Mouse (Mus musculus) spleen, adult 10 weeks (tissue): ENCODE measurements around the gene Olfr616. TPM values are rescaled to one million over a fixed set of nuclear protein-coding genes. Genes with fewer than 3 reads are reported as not detected.

Experiments
- polyA plus RNA-seq: library from polyadenylated mRNA; stranded (reverse); fragments of 350-450 nt; fragmentation: Illumina TruSeq; extraction: RNeasy Lipid Tissue Mini Kit (QIAGEN cat#74804); gene quantifications from one replicate; pipeline ENCODE4 v1.2.3, GENCODE M21; 2015; ENCODE audit warnings: low replicate concordance; ENCODE audit not compliant: insufficient read depth

The Olfr616 gene
- not detected for polyA plus RNA-seq

DNA sequence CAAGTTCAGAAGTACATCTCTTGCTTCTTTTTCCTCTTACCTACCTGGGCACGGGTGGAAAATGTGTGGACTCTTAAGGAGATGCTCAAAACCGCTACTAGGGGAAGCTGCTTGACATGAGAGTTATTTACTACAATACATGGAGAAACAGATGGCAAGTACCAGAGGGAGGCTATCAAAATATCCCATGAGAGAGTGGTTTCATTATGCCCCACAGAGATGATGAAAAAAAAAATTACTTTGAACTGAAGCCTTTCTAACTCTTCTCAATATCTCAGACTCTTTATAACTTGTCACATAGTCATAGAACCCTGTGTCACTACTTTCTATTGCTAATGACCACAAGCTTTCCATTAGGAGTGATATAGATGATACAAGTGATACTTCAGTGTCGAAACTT lies at the start of gene Olfr616:
TSS of gene Olfr616 (minus strand) at position 101 of the 400 bp plus-strand sequence.

DNA sequence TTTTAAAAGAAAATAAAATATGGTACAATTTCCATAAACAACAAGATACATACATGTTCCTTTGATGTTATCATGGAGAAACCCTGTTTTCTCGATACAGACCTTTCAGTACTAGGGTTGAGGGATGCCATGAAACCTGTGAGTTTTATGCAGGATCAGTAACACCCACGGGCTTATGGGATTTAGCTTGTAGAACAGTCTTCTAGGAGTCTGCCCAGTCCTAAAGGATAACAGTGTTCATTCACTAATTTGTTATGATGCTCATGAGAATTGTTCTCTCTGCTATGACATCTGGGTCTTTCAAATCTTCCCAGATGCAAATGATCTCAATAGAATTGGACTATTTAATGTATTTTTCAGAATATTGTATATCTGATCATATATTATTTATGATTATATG lies 43.5 kb upstream of the Olfr616 start, which contains the start of gene Olfr620:
TSS of gene Olfr620 (minus strand) at position 101 of the 400 bp plus-strand sequence.

GRCm38 (mm10) chr7:103600275-103600674 lies 31.3 kb upstream of the Olfr616 start, which contains the start of gene Olfr619:
Olfr619 (plus strand) TSS chr7:103600575.

DNA sequence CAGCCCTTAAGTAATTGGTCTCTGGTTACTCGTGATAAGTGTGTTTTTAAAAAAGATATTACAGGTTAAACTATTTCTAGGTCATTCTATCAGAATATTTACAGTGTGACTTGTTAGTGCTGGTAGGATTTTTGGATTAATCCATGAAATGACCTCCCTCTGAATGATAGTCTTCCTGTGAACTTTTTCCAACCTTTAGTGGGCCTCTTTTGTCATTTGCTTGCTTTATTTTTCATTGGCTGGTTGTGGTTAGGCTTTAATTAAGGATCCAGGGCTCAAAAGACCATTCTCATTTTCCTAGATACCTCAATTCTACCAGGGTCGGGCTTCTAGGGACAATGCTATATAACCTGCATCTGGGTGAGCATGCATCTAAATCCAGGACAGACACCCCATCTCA lies 20.9 kb upstream of the Olfr616 start, which contains the start of gene Olfr618:
TSS of gene Olfr618 (plus strand) at position 301 of the 400 bp plus-strand sequence.

GRCm38 (mm10) chr7:103572761-103573160 lies 3.8 kb upstream of the Olfr616 start, which contains the start of gene Olfr617:
Olfr617 (plus strand) TSS chr7:103573061.

GRCm38 (mm10) chr7:103555779-103556178 lies 13.2 kb downstream of the Olfr616 start, which contains the start of gene Olfr615:
Olfr615 (plus strand) TSS chr7:103556079.

DNA sequence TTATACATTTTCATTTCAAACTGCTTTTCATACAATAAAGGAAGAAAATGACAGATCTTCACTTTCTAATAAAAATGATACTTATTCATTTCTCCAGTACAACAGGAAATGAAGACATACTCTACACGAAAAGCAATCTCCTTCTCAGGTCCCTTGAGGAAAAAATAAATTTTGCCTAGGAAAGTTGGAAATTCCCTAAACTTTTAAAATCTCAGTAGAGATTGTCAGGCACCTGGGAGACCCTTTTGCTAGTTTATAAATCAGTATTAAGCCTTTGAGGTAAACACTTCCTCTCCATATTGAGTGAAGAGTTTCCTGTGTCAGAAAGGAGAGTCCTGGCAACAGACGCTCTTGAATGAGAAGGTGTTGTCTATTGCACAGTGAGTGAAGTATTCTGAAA lies 21.2 kb downstream of the Olfr616 start, which contains the start of gene Olfr613:
TSS of gene Olfr613 (plus strand) at position 301 of the 400 bp plus-strand sequence.

DNA sequence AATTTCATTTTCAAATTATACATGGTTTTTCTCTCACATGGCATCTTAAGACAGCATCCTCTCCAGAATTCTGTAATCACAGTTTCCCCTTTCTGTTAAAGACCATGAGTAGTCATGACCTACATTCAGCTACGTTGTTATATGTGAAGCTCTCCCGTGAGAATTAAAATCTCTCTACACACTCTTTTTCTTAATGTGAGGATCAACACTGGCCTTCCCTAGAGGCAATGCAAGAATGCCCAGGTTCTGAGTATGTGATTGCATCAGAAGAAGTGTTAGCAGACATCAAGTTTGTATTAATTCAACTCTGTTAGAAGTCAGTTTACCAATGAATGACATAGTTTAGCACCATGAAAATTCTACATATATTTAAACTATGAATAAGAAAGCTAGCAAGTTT lies 26.3 kb downstream of the Olfr616 start, which contains the start of gene Olfr612:
TSS of gene Olfr612 (minus strand) at position 101 of the 400 bp plus-strand sequence.

GRCm38 (mm10) chr7:103520746-103521145 lies 48.2 kb downstream of the Olfr616 start, which contains the start of gene Olfr611:
Olfr611 (minus strand) TSS chr7:103520846.

Other genes with a start within 250 kb of the Olfr616 start
- gene Olfr598, start 245.6 kb downstream of the Olfr616 start, polyA plus RNA-seq, result not detected
- gene Olfr599, start 233.2 kb downstream of the Olfr616 start, polyA plus RNA-seq, result not detected
- not detected for gene Olfr600, start 219.5 kb downstream of the Olfr616 start, polyA plus RNA-seq
- not detected for gene Olfr601, start 206.5 kb downstream of the Olfr616 start, polyA plus RNA-seq
- gene Olfr603, start 183.0 kb downstream of the Olfr616 start, polyA plus RNA-seq, result not detected
- not detected for gene Usp17lc, start 154.1 kb downstream of the Olfr616 start, polyA plus RNA-seq
- gene Olfr605, start 123.7 kb downstream of the Olfr616 start, polyA plus RNA-seq, result not detected
- not detected for gene Olfr606, start 120.1 kb downstream of the Olfr616 start, polyA plus RNA-seq
- not detected for gene Olfr607, start 105.0 kb downstream of the Olfr616 start, polyA plus RNA-seq
- not detected for gene Olfr608, start 99.3 kb downstream of the Olfr616 start, polyA plus RNA-seq
- not detected for gene Olfr609, start 71.1 kb downstream of the Olfr616 start, polyA plus RNA-seq
- not detected for gene Olfr610, start 57.0 kb downstream of the Olfr616 start, polyA plus RNA-seq
- gene Olfr611, start 48.3 kb downstream of the Olfr616 start, polyA plus RNA-seq, result not detected
- not detected for gene Olfr612, start 26.4 kb downstream of the Olfr616 start, polyA plus RNA-seq
- not detected for gene Olfr613, start 21.1 kb downstream of the Olfr616 start, polyA plus RNA-seq
- gene Olfr615, start 13.1 kb downstream of the Olfr616 start, polyA plus RNA-seq, result not detected
- gene Olfr617, start 3.9 kb upstream of the Olfr616 start, polyA plus RNA-seq, result not detected
- not detected for gene Olfr618, start 21.0 kb upstream of the Olfr616 start, polyA plus RNA-seq
- gene Olfr619, start 31.4 kb upstream of the Olfr616 start, polyA plus RNA-seq, result not detected
- not detected for gene Olfr620, start 43.4 kb upstream of the Olfr616 start, polyA plus RNA-seq
- not detected for gene Olfr622, start 73.6 kb upstream of the Olfr616 start, polyA plus RNA-seq
- gene Olfr623, start 94.6 kb upstream of the Olfr616 start, polyA plus RNA-seq, result not detected
- 0.14 TPM for gene Olfr624, start 102.0 kb upstream of the Olfr616 start, polyA plus RNA-seq
- not detected for gene Olfr625-ps1, start 113.6 kb upstream of the Olfr616 start, polyA plus RNA-seq
- not detected for gene Olfr243, start 145.5 kb upstream of the Olfr616 start, polyA plus RNA-seq
- gene Olfr628, start 161.2 kb upstream of the Olfr616 start, polyA plus RNA-seq, result not detected
- gene Olfr629, start 175.8 kb upstream of the Olfr616 start, polyA plus RNA-seq, result not detected
- gene Olfr630, start 188.2 kb upstream of the Olfr616 start, polyA plus RNA-seq, result not detected
- not detected for gene Olfr69, start 202.5 kb upstream of the Olfr616 start, polyA plus RNA-seq
- gene Olfr68, start 210.6 kb upstream of the Olfr616 start, polyA plus RNA-seq, result not detected
- gene Olfr67, start 222.7 kb upstream of the Olfr616 start, polyA plus RNA-seq, result not detected
- gene Hbb-bt, start 244.9 kb upstream of the Olfr616 start, polyA plus RNA-seq, result 4,439 TPM